Mouse (Mus musculus): ENCODE measurements at regions not wholly inside any gene's neighbourhood (a gene's known extent, or its start where the extent isn't known, plus 50 kb on each side); places are given as distances from the start of the nearest gene placed in this dataset.

DNA sequence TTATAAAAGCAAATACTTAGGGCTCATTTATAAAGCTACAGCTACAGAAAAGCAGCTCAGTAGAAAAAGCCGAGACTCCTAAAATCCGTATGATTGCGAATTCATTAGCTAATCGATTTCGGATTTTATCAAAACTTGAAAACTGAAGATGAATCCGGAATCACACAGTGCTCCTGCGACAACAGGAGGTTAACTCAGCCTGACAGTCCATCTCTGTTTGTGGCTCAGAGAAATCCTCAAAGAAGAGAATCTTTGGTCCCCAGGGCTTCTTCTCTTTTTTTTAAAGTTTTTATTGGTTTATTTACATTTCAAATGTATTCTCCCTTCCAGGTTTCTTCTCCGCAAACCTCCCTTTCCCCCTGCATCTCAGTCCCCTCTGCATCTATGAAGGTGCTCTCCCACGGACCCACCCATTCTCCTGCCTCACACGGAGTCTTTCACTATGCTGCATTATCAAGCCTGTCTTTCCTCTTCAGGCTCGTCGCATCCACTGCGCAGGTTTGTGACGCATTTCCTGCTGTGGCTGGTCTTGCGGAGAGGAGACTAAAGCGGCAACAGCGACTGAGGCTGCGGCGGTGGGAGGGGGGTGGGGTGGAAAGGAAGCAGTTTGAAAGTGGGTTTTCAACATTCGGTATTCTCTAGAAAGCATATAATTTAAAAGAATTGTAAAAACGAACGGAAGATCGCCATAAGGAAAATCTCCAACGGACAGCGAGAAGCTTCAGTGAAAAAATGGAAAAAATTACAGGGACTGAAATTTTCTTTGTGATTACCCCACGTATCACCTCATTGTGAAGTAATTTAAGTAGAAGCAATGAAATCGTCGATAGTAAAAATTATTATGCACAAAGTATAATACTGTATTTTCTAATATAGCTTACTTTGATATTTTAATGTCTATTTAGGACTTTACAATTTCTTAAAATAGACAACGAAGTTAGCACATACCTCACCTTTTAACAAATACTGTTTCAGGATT is 482.5 kb upstream of the Snrpn start:
- DNase-seq (ENCODE audit: extremely low spot score): peak; percentile 59

DNA sequence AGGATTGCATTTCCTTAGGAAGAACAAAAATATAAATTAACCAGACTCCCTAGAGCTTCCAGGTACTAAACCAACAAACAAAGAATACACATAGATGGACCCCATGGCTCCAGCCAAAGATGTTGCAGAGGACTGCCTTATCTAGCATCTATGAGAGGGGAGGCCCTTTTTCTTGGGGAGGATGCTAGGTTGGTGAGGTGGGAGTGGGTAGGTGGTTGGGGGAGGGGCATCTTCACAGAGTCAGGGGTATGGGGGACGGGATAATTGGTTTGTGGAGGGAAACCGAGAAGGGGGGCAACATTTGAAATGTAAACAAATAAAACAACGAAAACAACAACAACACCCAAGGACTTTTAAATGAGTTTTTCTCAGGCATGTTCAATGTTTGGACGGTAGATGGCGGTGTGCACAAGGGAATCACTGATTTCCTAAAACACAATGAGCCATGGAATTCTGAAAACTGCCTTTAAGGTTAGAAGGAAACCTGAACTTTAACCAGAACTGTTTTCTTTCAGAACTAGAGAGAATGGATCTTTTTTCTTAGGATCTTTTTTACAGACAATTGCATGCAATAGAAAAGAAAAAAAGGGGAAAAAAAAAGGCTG is 477.2 kb upstream of the Snrpn start:
- DNase-seq (ENCODE audit: extremely low spot score): peak; percentile 20

All from embryo, embryonic 9.5 days (tissue).